Mouse (Mus musculus): ENCODE results near the gene Rad9a. TPM values are rescaled to one million over a fixed set of nuclear protein-coding genes. Genes with fewer than 3 reads are reported as not detected.
A peak's percentile ranks its signal among the peaks of the same experiment; 100 is the strongest.

Gene Rad9a
- total RNA-seq (2012; rRNA removed) (20.5 and 21.3 TPM in 2 replicates), polyA plus RNA-seq (2012; ENCODE audit: insufficient read depth in 1 of 2, insufficient read length in 2 of 2, low read depth in 1 of 2, low replicate concordance in 2 of 2, missing spikeins in 1 of 2) (10 to 100 TPM in 1 of 2 experiments, not detected in 1; 37.9 TPM)

- H3K27me3 ChIP-seq (ENCODE audit: control insufficient read depth in 1 of 2, insufficient read depth in 2 of 2, low read length in 2 of 2) = no peaks in the 10 kb centered on the region
- peak within 1 kb of the TSS; percentile 90 for H3K27ac ChIP-seq (ENCODE audit: control insufficient read depth, low read depth, low read length)
- H3K79me2 ChIP-seq (ENCODE audit: control insufficient read depth, insufficient read depth, low read length, poor library complexity) = peaks cover 16% of the 10 kb centered on the region
- peaks cover 6 to 34% of the 10 kb centered on the region in 2 experiments for H3K4me1 ChIP-seq (ENCODE audit: control insufficient read depth in 1 of 2, insufficient read depth in 2 of 2, low read length in 2 of 2)
- H3K4me3 ChIP-seq (ENCODE audit: control insufficient read depth in 1 of 2, insufficient read depth in 1 of 2, low read depth in 2 of 2, low read length in 2 of 2) = peak within 1 kb of the TSS; percentile 72 to 82
- peak; percentile 99 for DNase-seq (ENCODE audit: low read depth, low spot score)
- H3K9ac ChIP-seq (ENCODE audit: control insufficient read depth, low read depth, low read length, poor library complexity, severe bottlenecking) = peak within 1 kb of the TSS; percentile 86
- H3K9me3 ChIP-seq (replicated peaks; ENCODE audit: insufficient read depth, low read length) = no peaks in the 10 kb centered on the region
- H3K36me3 ChIP-seq (ENCODE audit: control insufficient read depth in 1 of 2, insufficient read depth in 2 of 2, low read length in 2 of 2) = peaks cover 0 to 23% of the 10 kb centered on the region in 2 experiments; a peak in 3 of 4 replicates
- TF ChIP-seq UBTF (IDR thresholded peaks at IDR 0.05; ENCODE audit: borderline replicate concordance, insufficient read depth, low read depth, low read length) (no peak), ZKSCAN1 (IDR thresholded peaks at IDR 0.05; ENCODE audit: low read depth, low read length) (no peak), USF2 (IDR thresholded peaks at IDR 0.05; ENCODE audit: borderline replicate concordance in 1 of 2, insufficient read depth in 1 of 2, low read depth in 1 of 2, low read length in 2 of 2) (peak; percentile 99), POLR2AphosphoS2 (IDR thresholded peaks at IDR 0.05; ENCODE audit: low read length) (peak; percentile 79; the same call in 1 of the 2 replicates), BHLHE40 (IDR thresholded peaks at IDR 0.05; ENCODE audit: borderline replicate concordance, low read depth, low read length) (peak; percentile 97), ZMIZ1 (IDR thresholded peaks at IDR 0.05; ENCODE audit: low read depth, low read length) (peak; percentile 82; the same call in 1 of the 2 replicates), EP300 (IDR thresholded peaks at IDR 0.05; ENCODE audit: low read depth in 1 of 2, low read length in 2 of 2) (no peak), GABPA (IDR thresholded peaks at IDR 0.05; ENCODE audit: low read depth, low read length) (no peak), ZNF384 (IDR thresholded peaks at IDR 0.05; ENCODE audit: low read depth, low read length) (no peak), MAX (IDR thresholded peaks at IDR 0.05; ENCODE audit: low read length) (peak; percentile 98), USF1 (IDR thresholded peaks at IDR 0.05; ENCODE audit: low read depth, low read length) (peak; percentile 98), ETS1 (IDR thresholded peaks at IDR 0.05; ENCODE audit: low read depth, low read length) (peak; percentile 75), TCF12 (IDR thresholded peaks at IDR 0.05; ENCODE audit: low read depth, low read length) (peak; percentile 13), JUND (IDR thresholded peaks at IDR 0.05; ENCODE audit: low read depth, low read length) (no peak), SMC3 (IDR thresholded peaks at IDR 0.05; ENCODE audit: low read depth, low read length) (no peak), TBP (IDR thresholded peaks at IDR 0.05; ENCODE audit: low read depth, low read length) (peak; percentile 93), POLR2A (IDR thresholded peaks at IDR 0.05; ENCODE audit: control insufficient read depth in 1 of 2, insufficient read depth in 1 of 2, low read depth in 1 of 2, low read length in 2 of 2, poor library complexity in 1 of 2) (peak; percentile 81 to 97), MYC (IDR thresholded peaks at IDR 0.05; ENCODE audit: low read depth, low read length) (peak; percentile 60; the same call in 1 of the 2 replicates), CHD2 (IDR thresholded peaks at IDR 0.05; ENCODE audit: low read length) (no peak), RCOR1 (IDR thresholded peaks at IDR 0.05; ENCODE audit: low read depth, low read length) (no peak), MYB (IDR thresholded peaks at IDR 0.05; ENCODE audit: low read depth, low read length) (peak; percentile 58; the same call in 1 of the 2 replicates), MXI1 (IDR thresholded peaks at IDR 0.05; ENCODE audit: low read depth, low read length) (peak; percentile 89), RAD21 (IDR thresholded peaks at IDR 0.05; ENCODE audit: low read depth, low read length) (no peak), MAFK (IDR thresholded peaks at IDR 0.05; ENCODE audit: borderline replicate concordance, low read depth, low read length) (no peak), CHD1 (IDR thresholded peaks at IDR 0.05; ENCODE audit: low read depth, low read length) (no peak), KAT2A (conservative IDR thresholded peaks at IDR 0.05; ENCODE audit: low read depth, low read length) (peak; percentile 50; the same call in 1 of the 2 replicates), E2F4 (IDR thresholded peaks at IDR 0.05; ENCODE audit: borderline replicate concordance, low read depth, low read length) (peak; percentile 78; the same call in 1 of the 2 replicates), NELFE (IDR thresholded peaks at IDR 0.05; ENCODE audit: low read depth, low read length) (peak; percentile 86), POLR2AphosphoS5 (IDR thresholded peaks at IDR 0.05; ENCODE audit: borderline replicate concordance, low read depth, low read length) (0 out of 2 replicates have a peak, but pooled peaks have one; percentile 61), GATA1 (IDR thresholded peaks at IDR 0.05; ENCODE audit: low read depth, low read length) (no peak), MAZ (IDR thresholded peaks at IDR 0.05; ENCODE audit: low read depth, low read length) (peak; percentile 69; the same call in 1 of the 2 replicates), HCFC1 (IDR thresholded peaks at IDR 0.05; ENCODE audit: low read depth, low read length) (peak; percentile 79), NRF1 (IDR thresholded peaks at IDR 0.05; ENCODE audit: insufficient read depth, low read depth, low read length, poor library complexity, severe bottlenecking) (peak; percentile 37; the same call in 1 of the 2 replicates), ZC3H11A (IDR thresholded peaks at IDR 0.05; ENCODE audit: low read depth, low read length) (no peak), MEF2A (IDR thresholded peaks at IDR 0.05; ENCODE audit: extremely low read depth, insufficient replicate concordance, low read depth, low read length, poor library complexity, severe bottlenecking) (no peak)
Observed at GRCm38 (mm10) chr19:4201291-4201909, at the start of gene Rad9a. TSS of gene Rad9a (minus strand) at chr19:4201662.
